Mouse (Mus musculus) heart, adult 2 months (tissue): ENCODE results near the gene Tbx21. TPM values are rescaled to one million over a fixed set of nuclear protein-coding genes. Genes with fewer than 3 reads are reported as not detected.

ENCODE experiments used
- DNase-seq, 2 experiments: peaks; one replicate each; pipeline ENCODE4 v3.0.0; 2021
- H3K27ac ChIP-seq: fragments of 200-600 bp; 2 replicates; pipeline ENCODE4 v1.8.1; 2022
- H3K27me3 ChIP-seq: fragments of 200-500 bp; 2 replicates; pipeline ENCODE4 v1.6.1; 2012; ENCODE audit warnings: mild to moderate bottlenecking, low read length, inconsistent platforms, mixed read lengths; ENCODE audit not compliant: control insufficient read depth, insufficient read depth
- H3K36me3 ChIP-seq: fragments of 200-500 bp; 2 replicates; pipeline ENCODE4 v1.6.1; 2012; ENCODE audit warnings: low read length, inconsistent platforms; ENCODE audit not compliant: control insufficient read depth, insufficient read depth
- H3K4me1 ChIP-seq: fragments of 200-500 bp; 2 replicates; pipeline ENCODE4 v1.6.1; 2011; ENCODE audit warnings: low read length; ENCODE audit not compliant: control insufficient read depth, insufficient read depth
- H3K4me3 ChIP-seq: fragments of 200-600 bp; 2 replicates; pipeline ENCODE4 v1.8.1; 2022
- H3K79me2 ChIP-seq: fragments of 200-500 bp; replicated peaks from 2 replicates; pipeline ENCODE4 v1.6.1; 2012; ENCODE audit warnings: mild to moderate bottlenecking, inconsistent platforms, low read length, moderate library complexity, mixed read lengths; ENCODE audit not compliant: control insufficient read depth, insufficient read depth
- H3K9ac ChIP-seq: fragments of 200-500 bp; 2 replicates; pipeline ENCODE4 v1.6.1; 2012; ENCODE audit warnings: low read depth, mild to moderate bottlenecking, control low read depth, inconsistent platforms, low read length, mixed read lengths
- CTCF ChIP-seq: fragments of 200-600 bp; IDR thresholded peaks from 2 replicates; pipeline ENCODE4 v1.8.1; 2022; ENCODE audit warnings: antibody characterized with exemption, mild to moderate bottlenecking, moderate library complexity
- EP300 ChIP-seq: fragments of 200-500 bp; IDR thresholded peaks from 2 replicates; pipeline ENCODE4 v1.6.1; 2011; ENCODE audit warnings: low read depth, low read length, control low read depth; ENCODE audit not compliant: insufficient read depth
- POLR2A ChIP-seq: fragments of 200-500 bp; IDR thresholded peaks from 2 replicates; pipeline ENCODE4 v1.6.1; 2011; ENCODE audit warnings: mild to moderate bottlenecking, low read depth, low read length, control low read depth; ENCODE audit not compliant: insufficient read depth
- WGBS: fragments of 180-500 bp; shearing (Covaris S2); methylation state at CpG from one replicate; pipeline ENCODE4 v1.1.7; 2018; 5-methylcytosine and 5-hydroxymethylcytosine counted together
- intact Hi-C: fragments of 180-260 bp; cut with DNase I; formaldehyde crosslinking; loops from one replicate; pipeline ENCODE4 v1.15.1; 2025
- polyA plus RNA-seq: library from polyadenylated mRNA; depleted of rRNA; stranded (reverse); fragments of >200 nt; gene quantifications from 2 replicates; pipeline ENCODE4 v1.2.3, GENCODE M21; 2012
- total RNA-seq, 2 experiments: library from RNA; stranded (reverse); gene quantifications; 2 replicates each; pipeline ENCODE4 v1.2.3; 2021

The Tbx21 gene
- total and polyA plus RNA-seq, 3 experiments = 0.45 TPM; not detected in 2

DNA sequence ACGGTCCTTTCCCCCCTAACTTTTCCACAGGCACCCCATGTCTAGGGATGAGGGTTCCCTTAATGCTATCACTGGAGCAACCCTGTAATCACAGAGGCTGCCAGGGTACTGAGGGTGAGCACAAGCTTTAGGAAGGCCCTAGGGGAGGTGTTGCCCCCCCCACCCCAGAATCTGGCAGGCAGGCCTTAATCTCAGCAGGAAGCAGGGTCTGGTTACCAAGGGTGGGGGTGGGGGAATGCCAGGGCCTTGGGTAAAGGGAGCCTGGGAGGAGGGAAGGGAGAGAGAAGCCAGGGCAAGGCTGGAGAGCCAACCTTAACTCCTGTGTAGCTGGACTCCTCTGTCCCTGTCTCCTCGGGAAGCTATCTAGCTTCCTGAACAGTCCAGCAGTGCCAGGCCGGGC lies 5.5 kb upstream of the Tbx21 start:
- intact Hi-C loops = no loop called here
- H3K27me3 ChIP-seq = peaks cover 4% of the 10 kb centered on the region; the same call in 1 of the 2 replicates
- DNase-seq = no peak
- H3K79me2 ChIP-seq = no peaks in the 10 kb centered on the region
- H3K4me1 ChIP-seq = no peaks in the 10 kb centered on the region
- 73% methylated on average over 3 of the region's 3 CpGs for WGBS
- no peak overlapping the region for H3K27ac ChIP-seq
- no peak overlapping the region for H3K9ac ChIP-seq
- TF ChIP-seq POLR2A (no peak), CTCF (no peak), EP300 (no peak)
- no peaks in the 10 kb centered on the region for H3K36me3 ChIP-seq
- H3K4me3 ChIP-seq = no peak overlapping the region

DNA sequence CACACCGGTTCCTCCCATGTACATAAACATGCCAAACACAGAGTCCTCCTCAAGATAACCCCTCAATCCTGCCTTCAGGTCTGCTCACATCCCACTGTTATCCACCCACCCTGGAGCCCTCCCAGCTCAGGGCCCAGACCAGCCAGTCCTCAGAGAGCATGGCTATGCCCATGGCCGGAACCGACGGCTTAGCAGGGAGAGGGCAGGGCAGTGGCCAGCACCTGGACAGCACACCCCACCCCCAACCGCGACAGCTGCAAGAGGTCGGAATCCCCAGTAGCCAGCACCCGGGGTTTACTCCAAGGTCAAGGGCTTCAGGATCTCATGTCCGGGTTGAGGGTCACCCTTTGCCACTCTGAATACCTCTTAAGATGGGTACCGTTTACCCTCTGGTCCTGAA lies 5.1 kb upstream of the Tbx21 start:
- Histone ChIP-seq H3K4me1 (no peaks in the 10 kb centered on the region), H3K79me2 (no peaks in the 10 kb centered on the region), H3K4me3 (no peak overlapping the region), H3K27me3 (peaks cover 4% of the 10 kb centered on the region; the same call in 1 of the 2 replicates), H3K27ac (no peak overlapping the region), H3K36me3 (no peaks in the 10 kb centered on the region), H3K9ac (no peak overlapping the region)
- TF ChIP-seq POLR2A (no peak), CTCF (no peak)
- intact Hi-C loops = no loop called here
- WGBS = 72% methylated on average over 10 of the region's 10 CpGs
- DNase-seq = no peak

DNA sequence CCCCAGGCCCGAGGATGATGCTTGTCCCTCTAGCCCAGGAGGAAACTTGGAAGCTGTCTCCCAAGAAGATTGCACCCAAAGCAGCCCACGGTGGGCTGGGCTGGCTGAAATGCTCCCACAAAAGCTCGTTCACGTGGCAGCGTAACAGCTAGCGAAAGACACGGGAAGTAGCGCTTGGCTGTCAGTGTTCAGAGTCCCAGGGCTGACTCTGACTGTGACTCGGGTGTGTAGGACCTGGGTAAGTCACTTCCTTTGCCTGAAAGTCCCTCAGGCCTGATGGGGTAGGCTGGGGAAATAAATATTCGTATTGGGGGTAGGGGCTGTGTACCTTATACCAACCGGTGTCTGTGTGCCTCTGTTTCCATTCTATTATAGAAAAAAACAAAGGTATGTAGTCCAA lies 666 bp upstream of the Tbx21 start:
- no peak overlapping the region for H3K27ac ChIP-seq
- H3K4me3 ChIP-seq = no peak overlapping the region
- H3K79me2 ChIP-seq = no peaks in the 10 kb centered on the region
- no peaks in the 10 kb centered on the region for H3K4me1 ChIP-seq
- no peak for DNase-seq
- intact Hi-C loops = no loop called here
- TF ChIP-seq POLR2A = no peak
- no peak for TF ChIP-seq EP300
- no peak for TF ChIP-seq CTCF
- no peaks in the 10 kb centered on the region for H3K36me3 ChIP-seq
- 8% methylated on average over 11 of the region's 11 CpGs for WGBS
- H3K9ac ChIP-seq = no peak overlapping the region
- H3K27me3 ChIP-seq = peaks cover 10% of the 10 kb centered on the region

DNA sequence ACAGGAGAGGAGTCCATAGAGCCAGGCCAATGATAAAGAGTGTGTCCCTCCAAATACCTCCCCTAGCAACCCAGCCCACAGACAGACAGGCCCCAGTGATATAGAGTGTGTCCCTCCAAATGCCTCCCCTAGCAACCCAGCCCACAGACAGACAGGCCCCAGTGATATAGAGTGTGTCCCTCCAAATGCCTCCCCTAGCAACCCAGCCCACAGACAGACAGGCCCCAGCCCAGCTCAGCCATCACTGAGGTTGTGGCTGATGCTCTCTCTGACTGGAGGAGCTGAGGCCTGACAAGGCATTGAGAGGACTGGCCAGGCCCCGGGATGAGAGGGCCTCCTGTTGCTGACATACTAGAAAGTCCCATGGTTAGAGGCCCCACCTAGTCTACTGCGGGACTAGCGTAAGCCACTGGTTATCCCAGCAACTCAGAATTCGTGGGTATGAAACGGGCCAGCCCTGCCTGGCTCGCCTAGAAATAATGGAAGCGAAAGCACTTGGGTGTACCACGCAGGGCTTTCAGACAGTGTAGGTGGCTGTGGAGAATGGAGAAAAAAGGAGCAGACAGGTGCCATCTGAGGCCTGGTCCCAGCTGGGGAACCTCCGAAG lies 2.5 kb downstream of the Tbx21 start:
- Histone ChIP-seq H3K4me1 (no peaks in the 10 kb centered on the region), H3K36me3 (no peaks in the 10 kb centered on the region), H3K27me3 (peaks cover 10% of the 10 kb centered on the region), H3K9ac (no peak overlapping the region), H3K79me2 (no peaks in the 10 kb centered on the region), H3K27ac (no peak overlapping the region), H3K4me3 (no peak overlapping the region)
- WGBS = 87% methylated on average over 9 of the region's 9 CpGs
- no peak for TF ChIP-seq EP300
- TF ChIP-seq CTCF = no peak
- TF ChIP-seq POLR2A = no peak
- intact Hi-C loops = no loop called here
- no peak for DNase-seq

DNA sequence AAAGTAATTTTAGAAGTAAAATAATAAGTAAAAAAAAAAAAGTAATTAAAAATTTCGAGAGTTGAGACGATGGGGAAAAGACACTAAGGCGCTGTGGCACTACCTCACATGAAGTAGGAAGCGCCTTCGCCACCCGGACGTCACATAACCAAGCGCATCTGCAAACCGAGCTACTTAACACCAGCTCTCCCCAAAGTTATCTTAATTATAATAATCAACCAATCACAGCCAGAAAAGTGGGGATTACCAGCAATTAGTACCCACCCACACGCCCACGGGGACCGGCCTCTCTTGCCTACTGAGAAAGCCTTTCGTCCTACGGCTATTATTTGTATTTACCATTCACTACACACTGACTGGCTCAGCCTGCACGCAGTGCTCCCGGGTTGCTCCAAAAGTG lies 6.2 kb downstream of the Tbx21 start:
- Histone ChIP-seq H3K4me3 (no peak overlapping the region), H3K27ac (no peak overlapping the region), H3K9ac (no peak overlapping the region), H3K4me1 (no peaks in the 10 kb centered on the region), H3K79me2 (no peaks in the 10 kb centered on the region), H3K36me3 (no peaks in the 10 kb centered on the region), H3K27me3 (no peaks in the 10 kb centered on the region)
- intact Hi-C loops = no loop called here
- 79% methylated on average over 16 of the region's 16 CpGs for WGBS
- DNase-seq = no peak
- TF ChIP-seq EP300 (no peak), CTCF (no peak), POLR2A (no peak)

DNA sequence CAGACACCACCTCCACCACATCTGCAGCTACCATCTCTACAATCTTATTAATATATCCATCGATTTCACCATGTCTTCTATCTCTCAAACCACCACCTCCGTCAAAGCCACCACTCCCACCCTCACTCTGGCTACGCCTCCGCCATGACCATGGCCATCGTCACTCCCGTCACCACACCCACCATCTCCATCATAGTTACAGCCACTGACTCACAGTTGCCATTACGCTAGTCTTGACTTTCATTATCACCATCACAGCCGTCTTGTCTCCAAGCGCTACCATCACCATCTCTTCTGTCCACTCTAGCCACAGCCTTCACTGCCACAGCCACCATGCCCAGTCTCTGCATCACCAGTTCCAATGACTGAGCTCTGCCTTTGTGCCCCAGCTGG lies 11.0 kb downstream of the Tbx21 start:
- no peak for DNase-seq
- TF ChIP-seq POLR2A (no peak), EP300 (no peak), CTCF (no peak)
- H3K79me2 ChIP-seq = no peaks in the 10 kb centered on the region
- H3K4me1 ChIP-seq = peaks cover 2% of the 10 kb centered on the region
- intact Hi-C loops = loop anchor here (5.0 kb wide), 1 partner anchor 43 kb away; no protein-coding TSS in a partner anchor
- no peak overlapping the region for H3K9ac ChIP-seq
- H3K4me3 ChIP-seq = no peak overlapping the region
- H3K27me3 ChIP-seq = peaks cover 2% of the 10 kb centered on the region; the same call in 1 of the 2 replicates
- 89% methylated on average over 9 of the region's 9 CpGs for WGBS
- H3K36me3 ChIP-seq = no peaks in the 10 kb centered on the region
- H3K27ac ChIP-seq = no peak overlapping the region
